Mouse (Mus musculus): Measurements from ENCODE around the gene Slc16a2.

DNA sequence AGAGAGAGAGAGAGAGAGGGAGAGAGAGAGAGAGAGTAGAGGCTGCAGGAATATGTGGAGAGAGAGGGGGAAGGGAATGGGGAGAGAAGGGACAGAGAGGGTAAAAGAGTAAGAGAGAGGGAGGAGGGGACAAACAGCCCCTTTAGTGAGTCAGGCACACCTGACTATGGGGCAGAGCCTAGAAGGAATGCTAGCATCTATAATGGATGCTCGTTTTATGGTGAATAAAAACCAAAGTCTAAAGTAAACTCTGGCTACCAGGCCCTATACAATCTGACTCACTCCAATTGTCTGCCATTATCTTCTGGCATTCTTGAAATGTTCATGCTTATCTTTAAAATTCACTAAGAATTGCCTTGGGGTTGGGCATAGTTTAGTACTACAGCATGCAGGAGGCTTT is 169.7 kb downstream of the Slc16a2 start:
- TF ChIP-seq CTCF (IDR thresholded peaks at IDR 0.05; ENCODE audit: borderline replicate concordance, control insufficient read depth, extremely low read depth, insufficient read depth, low read length, poor library complexity) (no peak), POLR2A (IDR thresholded peaks at IDR 0.05; ENCODE audit: control insufficient read depth, extremely low read depth, insufficient read depth, low read length, poor library complexity) (no peak)
